Mouse (Mus musculus): ENCODE results near the gene Abca5.

DNA sequence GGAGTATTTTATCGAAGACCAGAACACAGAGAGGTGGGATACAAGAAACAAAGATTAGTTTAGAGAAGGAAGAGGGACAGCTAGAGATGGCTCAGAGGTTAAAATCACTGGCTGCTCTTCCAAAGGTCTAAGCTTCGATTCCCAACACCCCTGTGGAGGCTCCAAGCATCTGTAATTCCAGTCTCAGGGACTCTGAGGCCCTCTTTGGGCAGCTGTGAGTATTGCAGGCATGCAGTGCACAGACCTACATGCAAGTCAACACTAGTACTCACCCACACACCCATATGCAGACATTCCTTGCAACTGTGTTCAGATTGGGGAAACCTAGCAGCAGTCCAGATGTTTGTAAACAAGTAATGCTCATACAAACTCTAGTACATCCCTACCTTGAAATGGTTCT lies 46.9 kb downstream of the Abca5 start:
- peak; percentile 20; the same call in 1 of the 2 replicates for TF ChIP-seq CTCF (IDR thresholded peaks at IDR 0.05; ENCODE audit: low read depth)
- TF ChIP-seq EP300 (IDR thresholded peaks at IDR 0.05; ENCODE audit: low read depth): no peak
